Mouse (Mus musculus): ENCODE measurements at regions not wholly inside any gene's neighbourhood (a gene's known extent, or its start where the extent isn't known, plus 50 kb on each side); places are given as distances from the start of the nearest gene placed in this dataset.

GRCm38 (mm10) chr9:41675656-41676055 is 448.4 kb downstream of the Sorl1 start:
- DNase-seq (ENCODE audit: low spot score): no peak

GRCm38 (mm10) chr9:41672958-41673357 is 451.1 kb downstream of the Sorl1 start:
- DNase-seq (ENCODE audit: low spot score): no peak

- no peak for DNase-seq (ENCODE audit: low spot score)
Observed at GRCm38 (mm10) chr9:41668741-41669140, 455.4 kb downstream of the Sorl1 start.

GRCm38 (mm10) chr9:41665000-41665685 is 459.0 kb downstream of the Sorl1 start:
- DNase-seq (ENCODE audit: low spot score): peak; percentile 6

- no peak for DNase-seq (ENCODE audit: low spot score)
Observed at GRCm38 (mm10) chr9:41660576-41660975, 463.5 kb downstream of the Sorl1 start.

GRCm38 (mm10) chr9:41660011-41660410 is 464.1 kb downstream of the Sorl1 start:
- DNase-seq (ENCODE audit: low spot score): no peak

GRCm38 (mm10) chr9:41631564-41632205 is 470.2 kb upstream of the Ubash3b start:
- no peak for DNase-seq (ENCODE audit: low spot score)

GRCm38 (mm10) chr9:41621341-41621740 is 459.8 kb upstream of the Ubash3b start:
- DNase-seq (ENCODE audit: low spot score): no peak

- no peak for DNase-seq (ENCODE audit: low spot score)
Observed at GRCm38 (mm10) chr9:41614002-41614401, 452.5 kb upstream of the Ubash3b start.

GRCm38 (mm10) chr9:41612802-41613550 is 451.5 kb upstream of the Ubash3b start:
- DNase-seq (ENCODE audit: low spot score): no peak

GRCm38 (mm10) chr9:41612452-41612795 is 450.9 kb upstream of the Ubash3b start:
- DNase-seq (ENCODE audit: low spot score): no peak

GRCm38 (mm10) chr9:41611534-41612451 is 450.3 kb upstream of the Ubash3b start:
- DNase-seq (ENCODE audit: low spot score): peak; percentile 18

- no peak for DNase-seq (ENCODE audit: low spot score)
Observed at GRCm38 (mm10) chr9:41610347-41610746, 448.9 kb upstream of the Ubash3b start.

GRCm38 (mm10) chr9:41606136-41606535 is 444.6 kb upstream of the Ubash3b start:
- DNase-seq (ENCODE audit: low spot score): no peak

GRCm38 (mm10) chr9:41604916-41605315 is 443.4 kb upstream of the Ubash3b start:
- DNase-seq (ENCODE audit: low spot score): no peak

- no peak for DNase-seq (ENCODE audit: low spot score)
Observed at GRCm38 (mm10) chr9:41600778-41601177, 439.3 kb upstream of the Ubash3b start.

GRCm38 (mm10) chr9:41599874-41600273 is 438.4 kb upstream of the Ubash3b start:
- no peak for DNase-seq (ENCODE audit: low spot score)

- DNase-seq (ENCODE audit: low spot score): no peak
Observed at GRCm38 (mm10) chr9:41595749-41596148, 434.3 kb upstream of the Ubash3b start.

GRCm38 (mm10) chr9:41593998-41594397 is 432.5 kb upstream of the Ubash3b start:
- no peak for DNase-seq (ENCODE audit: low spot score)

GRCm38 (mm10) chr9:41592900-41593690 is 431.6 kb upstream of the Ubash3b start:
- DNase-seq (ENCODE audit: low spot score): no peak

GRCm38 (mm10) chr9:41592101-41592500 is 430.6 kb upstream of the Ubash3b start:
- DNase-seq (ENCODE audit: low spot score): no peak

Measured in ovary, adult 18-20 months (tissue).